Comparison of ENCODE assay signal across 12 mouse cellular contexts in genomic region chr6:10365138-10365537, GRCm38 (mm10).
"Had no signal": no experiment of that assay in that cellular context is flagged by ENCODE, and none has a peak within 500 bp of the region (broad histone marks: within the 10 kb centered on the region; RNA-seq: fewer than 3 reads in every experiment).

No protein-coding gene starts in this region.

- H3K9ac ChIP-seq: liver, embryonic 13.5 days; stomach, embryonic 15.5 days had no signal

- H3K4me2 ChIP-seq: liver, embryonic 13.5 days; midbrain, embryonic 11.5 days; stomach, embryonic 15.5 days had no signal

- H3K9me3 ChIP-seq: liver, embryonic 13.5 days; stomach, embryonic 15.5 days had no signal

- H3K4me3 ChIP-seq: left cerebral cortex, adult 2 months; liver, embryonic 13.5 days; stomach, embryonic 15.5 days had no signal

- DNase-seq: liver, embryonic 13.5 days; lung, adult 2 months; lung, postnatal 14 days; lung, postnatal 4 days; midbrain, embryonic 14.5 days; right cerebral cortex, postnatal 14 days; spleen, adult 18-20 months; thymus, postnatal 25 days had no signal

- ATAC-seq: intestine, postnatal 0 days had no signal

- H3K4me1 ChIP-seq: liver, embryonic 13.5 days; stomach, embryonic 15.5 days had no signal

- H3K27ac ChIP-seq: left cerebral cortex, adult 2 months; liver, embryonic 13.5 days; stomach, embryonic 15.5 days had no signal

- H3K36me3 ChIP-seq: liver, embryonic 13.5 days; stomach, embryonic 15.5 days had no signal

- H3K27me3 ChIP-seq: liver, embryonic 13.5 days; stomach, embryonic 15.5 days had no signal
